Mouse (Mus musculus) heart, adult 8-10 months (tissue): ENCODE data around the gene Atp6v0a4. TPM values are rescaled to one million over a fixed set of nuclear protein-coding genes. Genes with fewer than 3 reads are reported as not detected.
A peak's percentile ranks its signal among the peaks of the same experiment; 100 is the strongest.

Source experiments
- DNase-seq: peaks from one replicate; pipeline ENCODE4 v3.0.0; 2022; ENCODE audit warnings: low spot score
- total RNA-seq, 4 experiments: library from RNA; stranded (reverse); gene quantifications; 2 replicates each; pipeline ENCODE4 v1.2.4; 2022

The Atp6v0a4 gene
- total RNA-seq, 4 experiments from 2014 or later = 2.0 to 3.9 (median 2.2) TPM

DNA sequence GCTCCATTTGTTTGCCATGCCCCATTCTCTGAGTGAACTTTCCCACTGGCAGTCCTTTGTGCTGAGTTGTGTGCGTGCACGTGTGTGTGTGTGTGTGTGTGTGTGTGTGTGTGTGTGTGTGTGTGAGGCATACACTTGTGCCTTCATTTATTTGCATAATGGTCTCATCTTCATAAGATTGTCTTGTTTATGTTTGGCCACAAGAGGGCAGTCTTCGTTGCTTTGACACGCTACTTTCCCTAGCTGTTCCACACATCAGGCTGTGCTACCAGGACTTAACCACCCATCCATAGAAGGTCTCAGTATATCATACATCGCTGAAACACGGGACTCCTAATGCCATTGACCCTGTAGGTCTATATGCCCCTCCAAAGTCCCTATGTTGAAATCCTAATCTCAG lies 116.9 kb downstream of the Atp6v0a4 start:
- peak; percentile 56 for DNase-seq

Other genes starting within 250 kb of the Atp6v0a4 start
- 1 to 10 TPM in 1 of 4 experiments, under 1 TPM in 3; 0.13 to 1.0 (median 0.62) TPM for gene Svopl, start 77.6 kb downstream of the Atp6v0a4 start, total RNA-seq
- not detected for gene Tmem213, start 15.3 kb downstream of the Atp6v0a4 start, total RNA-seq
- 1 to 10 TPM; 1.7 to 2.1 (median 1.9) TPM for gene D630045J12Rik, start 129.4 kb upstream of the Atp6v0a4 start, total RNA-seq
- 1 to 10 TPM; 1.0 to 1.6 (median 1.3) TPM for gene Zc3hav1l, start 174.7 kb upstream of the Atp6v0a4 start, total RNA-seq
- 10 to 100 TPM; 13.8 to 15.5 (median 14.6) TPM for gene Zc3hav1, start 230.0 kb upstream of the Atp6v0a4 start, total RNA-seq